Mouse (Mus musculus): ENCODE measurements at regions not wholly inside any gene's neighbourhood (a gene's known extent, or its start where the extent isn't known, plus 50 kb on each side); places are given as distances from the start of the nearest gene placed in this dataset.
A peak's percentile ranks its signal among the peaks of the same experiment; 100 is the strongest.

DNA sequence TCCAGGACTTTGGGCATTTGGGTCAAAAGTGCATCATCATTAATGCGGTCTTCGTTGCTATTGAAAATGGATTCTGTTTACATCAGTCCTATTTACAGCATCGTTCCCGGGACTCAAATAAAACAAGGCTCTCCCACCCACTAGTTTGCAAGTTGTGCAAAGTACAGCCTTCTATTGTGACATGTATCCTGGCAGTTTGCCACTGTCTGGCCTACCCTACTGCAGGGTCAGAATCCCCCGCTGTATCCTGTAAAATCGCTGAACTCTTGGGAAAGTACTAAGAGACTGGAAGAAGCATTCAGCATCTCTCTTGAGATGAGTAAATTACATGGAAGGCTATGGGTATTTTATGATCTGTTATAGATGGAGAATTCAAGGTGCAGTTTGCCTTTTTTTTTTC is 122.1 kb upstream of the Adamts9 start:
- no peak overlapping the region for H3K9ac ChIP-seq (ENCODE audit: low read depth, low read length)

DNA sequence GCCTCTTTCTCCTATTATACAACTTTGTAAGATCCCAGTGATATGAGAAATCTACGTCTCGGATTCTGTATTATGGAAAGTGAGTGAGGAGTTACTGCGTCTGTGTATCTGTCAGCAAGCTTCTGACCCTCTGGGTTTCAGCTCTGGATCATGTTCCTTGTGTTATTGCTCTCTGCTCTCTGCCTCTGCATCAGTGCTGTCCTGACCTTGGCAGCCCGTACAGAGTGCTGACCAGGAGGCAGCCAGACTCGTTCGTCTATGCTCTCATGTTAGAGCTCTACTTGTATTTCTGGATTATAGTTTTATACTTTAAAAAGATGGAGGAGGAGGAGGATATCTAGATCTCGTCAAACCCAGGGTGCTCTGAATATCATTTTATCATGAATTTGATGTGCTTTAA is 121.1 kb upstream of the Adamts9 start:
- DNase-seq (ENCODE audit: extremely low read depth, low read depth, low spot score) = peak; percentile 30
- WGBS = 81% methylated on average over 7 of the region's 7 CpGs
- Histone ChIP-seq H3K27me3 (ENCODE audit: control insufficient read depth, insufficient read depth, low read length) (no peaks in the 10 kb centered on the region), H3K36me3 (ENCODE audit: control insufficient read depth, insufficient read depth, low read length) (no peaks in the 10 kb centered on the region), H3K9ac (ENCODE audit: low read depth, low read length) (no peak overlapping the region), H3K79me2 (ENCODE audit: control insufficient read depth, insufficient read depth, low read length) (no peaks in the 10 kb centered on the region), H3K27ac (replicated peaks; ENCODE audit: insufficient read depth, low read depth, low read length) (no peak overlapping the region), H3K4me3 (ENCODE audit: insufficient read depth, low read depth, low read length) (no peak overlapping the region), H3K4me1 (ENCODE audit: control insufficient read depth, insufficient read depth, low read length) (no peaks in the 10 kb centered on the region)
- TF ChIP-seq POLR2A (IDR thresholded peaks at IDR 0.05; ENCODE audit: extremely low read depth, insufficient read depth, low read length) (no peak), CTCF (IDR thresholded peaks at IDR 0.05; ENCODE audit: low read depth, low read length) (no peak)

More for the DNA sequence above, 122.1 kb upstream of the Adamts9 start:
- Histone ChIP-seq H3K4me3 (ENCODE audit: insufficient read depth, low read depth, low read length) (no peak overlapping the region), H3K36me3 (ENCODE audit: control insufficient read depth, insufficient read depth, low read length) (no peaks in the 10 kb centered on the region), H3K4me1 (ENCODE audit: control insufficient read depth, insufficient read depth, low read length) (no peaks in the 10 kb centered on the region), H3K27me3 (ENCODE audit: control insufficient read depth, insufficient read depth, low read length) (no peaks in the 10 kb centered on the region), H3K79me2 (ENCODE audit: control insufficient read depth, insufficient read depth, low read length) (no peaks in the 10 kb centered on the region), H3K27ac (replicated peaks; ENCODE audit: insufficient read depth, low read depth, low read length) (no peak overlapping the region)
- TF ChIP-seq POLR2A (IDR thresholded peaks at IDR 0.05; ENCODE audit: extremely low read depth, insufficient read depth, low read length) (no peak), CTCF (IDR thresholded peaks at IDR 0.05; ENCODE audit: low read depth, low read length) (no peak)
- DNase-seq (ENCODE audit: extremely low read depth, low read depth, low spot score) = no peak
- 43% methylated on average over 6 of the region's 6 CpGs for WGBS

DNA sequence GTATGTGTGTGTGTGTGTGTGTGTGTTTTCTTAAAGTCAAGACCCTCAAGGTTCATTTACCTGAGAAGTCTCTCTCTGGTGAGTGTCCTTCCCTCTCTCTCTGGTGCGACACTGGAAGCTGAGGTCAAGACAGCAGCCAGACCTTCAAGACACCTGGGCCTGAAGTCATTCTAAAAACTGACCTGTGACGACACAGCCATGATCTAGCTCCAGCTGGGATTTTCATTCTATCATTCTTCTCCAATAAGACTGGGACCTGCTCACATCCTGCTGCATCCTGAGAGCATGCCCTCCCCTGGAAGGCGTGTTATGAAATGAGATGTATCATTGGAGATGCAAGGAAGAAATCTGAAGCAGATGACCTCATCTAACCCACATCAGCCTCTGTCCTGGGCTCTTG is 118.4 kb upstream of the Adamts9 start:
- no peak overlapping the region for H3K4me3 ChIP-seq (ENCODE audit: insufficient read depth, low read depth, low read length)
- DNase-seq (ENCODE audit: extremely low read depth, low read depth, low spot score) = no peak
- no peaks in the 10 kb centered on the region for H3K4me1 ChIP-seq (ENCODE audit: control insufficient read depth, insufficient read depth, low read length)
- no peak overlapping the region for H3K9ac ChIP-seq (ENCODE audit: low read depth, low read length)
- no peaks in the 10 kb centered on the region for H3K36me3 ChIP-seq (ENCODE audit: control insufficient read depth, insufficient read depth, low read length)
- H3K27me3 ChIP-seq (ENCODE audit: control insufficient read depth, insufficient read depth, low read length) = no peaks in the 10 kb centered on the region
- no peak overlapping the region for H3K27ac ChIP-seq (replicated peaks; ENCODE audit: insufficient read depth, low read depth, low read length)
- 69% methylated on average over 3 of the region's 3 CpGs for WGBS
- TF ChIP-seq CTCF (IDR thresholded peaks at IDR 0.05; ENCODE audit: low read depth, low read length) (no peak), POLR2A (IDR thresholded peaks at IDR 0.05; ENCODE audit: extremely low read depth, insufficient read depth, low read length) (no peak)
- H3K79me2 ChIP-seq (ENCODE audit: control insufficient read depth, insufficient read depth, low read length) = no peaks in the 10 kb centered on the region

DNA sequence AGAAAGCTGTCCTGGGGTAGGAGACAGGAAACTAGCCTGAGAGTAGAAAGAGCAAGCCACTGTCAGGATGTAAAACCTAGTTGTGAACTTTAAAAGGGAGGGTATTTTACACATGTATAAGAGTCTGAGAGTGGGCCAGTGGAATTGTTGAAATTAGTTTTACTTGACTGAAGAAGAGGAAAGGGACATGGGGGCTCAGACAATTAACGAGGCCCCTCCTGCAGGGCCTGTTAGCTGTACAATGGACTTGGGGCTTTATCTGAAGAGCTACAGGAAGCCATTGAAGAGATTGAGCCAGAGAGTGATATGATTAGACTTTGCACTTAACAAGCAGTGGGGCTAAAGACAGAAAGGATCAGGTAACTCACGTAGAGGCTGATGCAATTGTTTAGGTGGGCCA is 102.2 kb upstream of the Adamts9 start:
- Histone ChIP-seq H3K27ac (replicated peaks; ENCODE audit: insufficient read depth, low read depth, low read length) (no peak overlapping the region), H3K4me1 (ENCODE audit: control insufficient read depth, insufficient read depth, low read length) (no peaks in the 10 kb centered on the region), H3K36me3 (ENCODE audit: control insufficient read depth, insufficient read depth, low read length) (no peaks in the 10 kb centered on the region), H3K4me3 (ENCODE audit: insufficient read depth, low read depth, low read length) (no peak overlapping the region), H3K9ac (ENCODE audit: low read depth, low read length) (no peak overlapping the region), H3K79me2 (ENCODE audit: control insufficient read depth, insufficient read depth, low read length) (no peaks in the 10 kb centered on the region), H3K27me3 (ENCODE audit: control insufficient read depth, insufficient read depth, low read length) (no peaks in the 10 kb centered on the region)
- no peak for DNase-seq (ENCODE audit: extremely low read depth, low read depth, low spot score)
- 63% methylated on average over 2 of the region's 2 CpGs for WGBS
- TF ChIP-seq POLR2A (IDR thresholded peaks at IDR 0.05; ENCODE audit: extremely low read depth, insufficient read depth, low read length) = no peak

DNA sequence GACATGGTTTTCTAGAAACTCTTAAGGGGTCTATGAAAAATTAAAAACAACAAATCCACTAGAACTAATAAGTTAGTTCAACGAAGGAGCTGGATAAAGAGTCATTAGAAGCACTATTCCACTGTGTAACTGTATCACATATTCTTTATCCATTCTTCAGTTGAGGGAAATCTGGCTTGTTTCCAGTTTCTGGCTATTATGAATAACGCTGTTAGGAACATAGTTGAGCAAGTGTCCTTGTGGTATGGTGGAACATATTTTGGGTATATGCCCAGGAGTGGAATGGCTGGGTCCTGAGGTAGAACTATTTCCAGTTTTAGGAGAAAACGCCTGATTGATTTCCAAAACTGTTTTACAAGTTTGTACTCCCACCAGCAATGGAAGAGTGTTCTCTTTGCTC is 97.7 kb upstream of the Adamts9 start:
- Histone ChIP-seq H3K27ac (replicated peaks; ENCODE audit: insufficient read depth, low read depth, low read length) (no peak overlapping the region), H3K27me3 (ENCODE audit: control insufficient read depth, insufficient read depth, low read length) (no peaks in the 10 kb centered on the region), H3K36me3 (ENCODE audit: control insufficient read depth, insufficient read depth, low read length) (no peaks in the 10 kb centered on the region), H3K4me1 (ENCODE audit: control insufficient read depth, insufficient read depth, low read length) (no peaks in the 10 kb centered on the region), H3K4me3 (ENCODE audit: insufficient read depth, low read depth, low read length) (no peak overlapping the region), H3K79me2 (ENCODE audit: control insufficient read depth, insufficient read depth, low read length) (no peaks in the 10 kb centered on the region), H3K9ac (ENCODE audit: low read depth, low read length) (no peak overlapping the region)
- DNase-seq (ENCODE audit: extremely low read depth, low read depth, low spot score) = no peak
- TF ChIP-seq POLR2A (IDR thresholded peaks at IDR 0.05; ENCODE audit: extremely low read depth, insufficient read depth, low read length) = no peak
- no peak for TF ChIP-seq CTCF (IDR thresholded peaks at IDR 0.05; ENCODE audit: low read depth, low read length)
- WGBS = 86% methylated on average over 3 of the region's 3 CpGs

DNA sequence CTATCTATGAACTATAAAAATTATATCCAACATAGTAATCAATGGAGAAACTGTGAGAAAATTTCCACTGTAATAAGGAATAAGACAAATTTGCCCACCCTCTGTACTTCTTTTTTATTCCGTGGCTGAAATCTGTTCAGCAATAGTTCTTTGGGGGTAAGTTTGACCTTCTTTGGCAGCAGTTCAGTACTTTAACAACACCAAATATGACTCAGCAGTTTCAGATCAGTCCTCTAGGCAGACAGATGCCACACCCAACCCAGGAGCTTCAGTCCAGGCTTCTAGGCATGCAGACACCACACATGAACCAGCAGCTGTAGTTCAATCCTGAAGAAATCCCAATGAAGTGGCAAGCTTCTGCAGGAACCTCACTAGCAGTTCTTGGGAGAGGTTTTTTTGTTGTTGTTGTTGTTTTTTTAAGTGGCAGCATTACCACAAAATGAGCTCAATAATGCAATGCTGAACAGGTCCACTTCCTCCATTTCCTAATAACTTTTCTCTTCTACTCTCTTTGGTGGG is 88.6 kb upstream of the Adamts9 start:
- TF ChIP-seq POLR2A (IDR thresholded peaks at IDR 0.05; ENCODE audit: extremely low read depth, insufficient read depth, low read length) (no peak), CTCF (IDR thresholded peaks at IDR 0.05; ENCODE audit: low read depth, low read length) (no peak)
- peak; percentile 23 for DNase-seq (ENCODE audit: extremely low read depth, low read depth, low spot score)
- Histone ChIP-seq H3K4me1 (ENCODE audit: control insufficient read depth, insufficient read depth, low read length) (no peaks in the 10 kb centered on the region), H3K36me3 (ENCODE audit: control insufficient read depth, insufficient read depth, low read length) (no peaks in the 10 kb centered on the region), H3K4me3 (ENCODE audit: insufficient read depth, low read depth, low read length) (no peak overlapping the region), H3K27ac (replicated peaks; ENCODE audit: insufficient read depth, low read depth, low read length) (no peak overlapping the region), H3K27me3 (ENCODE audit: control insufficient read depth, insufficient read depth, low read length) (no peaks in the 10 kb centered on the region), H3K79me2 (ENCODE audit: control insufficient read depth, insufficient read depth, low read length) (no peaks in the 10 kb centered on the region), H3K9ac (ENCODE audit: low read depth, low read length) (no peak overlapping the region)
- WGBS = 21% methylated on average over 1 of the region's 1 CpGs

Data from liver, adult 2 months (tissue).